Mouse (Mus musculus) thymus, postnatal 4 days (tissue): ENCODE results near the gene Mmp17.
"Not testable (repeated sequence)": the region's sequence is repeated elsewhere in the genome, so short reads cannot be mapped to it uniquely, and the experiment has no call there.

Experiments used
- DNase-seq: peaks from one replicate; pipeline ENCODE4 v3.0.0; 2021

Mmp17 gene

DNA sequence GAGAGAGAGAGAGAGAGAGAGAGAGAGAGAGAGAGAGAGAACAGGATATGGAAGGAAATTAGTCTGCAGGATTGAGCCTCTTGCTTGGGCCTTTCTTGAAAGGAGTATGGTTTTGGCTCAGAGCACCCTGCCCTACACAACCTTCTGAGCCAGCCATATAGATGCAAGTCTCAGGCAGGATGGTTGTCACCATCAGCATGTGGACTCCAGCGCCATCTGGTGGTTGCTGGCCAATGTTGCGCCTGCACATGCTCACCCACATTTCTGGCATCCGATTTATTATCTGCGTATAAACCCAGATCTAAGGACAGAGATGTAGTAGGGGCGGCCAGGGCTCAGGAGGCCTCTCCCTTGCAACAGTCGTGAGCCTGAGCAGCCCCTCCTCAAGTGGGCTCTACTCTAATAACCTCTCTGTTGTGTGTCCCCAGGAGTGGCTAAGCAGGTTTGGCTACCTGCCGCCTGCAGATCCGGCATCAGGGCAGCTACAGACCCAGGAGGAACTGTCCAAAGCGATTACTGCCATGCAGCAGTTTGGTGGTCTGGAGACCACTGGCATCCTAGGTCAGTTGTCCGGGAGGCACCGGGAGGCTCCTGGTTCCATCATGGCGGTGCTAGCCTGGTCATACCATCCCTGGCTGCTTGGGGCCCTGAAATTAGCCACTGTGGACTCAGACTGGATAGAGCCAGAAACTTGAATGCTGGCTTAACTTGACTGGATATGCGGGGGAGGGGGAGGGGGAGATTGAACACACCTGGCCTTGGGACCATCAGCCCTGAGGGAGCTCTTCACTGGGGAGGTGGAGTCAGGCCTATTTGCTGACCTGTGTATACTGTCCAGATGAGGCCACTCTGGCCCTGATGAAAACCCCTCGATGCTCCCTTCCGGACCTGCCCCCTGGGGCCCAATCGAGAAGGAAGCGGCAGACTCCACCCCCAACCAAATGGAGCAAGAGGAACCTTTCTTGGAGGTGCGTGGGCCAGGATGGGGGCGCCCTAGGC lies 10.4 kb downstream of the Mmp17 start:
- DNase-seq, result peak; percentile 95

DNA sequence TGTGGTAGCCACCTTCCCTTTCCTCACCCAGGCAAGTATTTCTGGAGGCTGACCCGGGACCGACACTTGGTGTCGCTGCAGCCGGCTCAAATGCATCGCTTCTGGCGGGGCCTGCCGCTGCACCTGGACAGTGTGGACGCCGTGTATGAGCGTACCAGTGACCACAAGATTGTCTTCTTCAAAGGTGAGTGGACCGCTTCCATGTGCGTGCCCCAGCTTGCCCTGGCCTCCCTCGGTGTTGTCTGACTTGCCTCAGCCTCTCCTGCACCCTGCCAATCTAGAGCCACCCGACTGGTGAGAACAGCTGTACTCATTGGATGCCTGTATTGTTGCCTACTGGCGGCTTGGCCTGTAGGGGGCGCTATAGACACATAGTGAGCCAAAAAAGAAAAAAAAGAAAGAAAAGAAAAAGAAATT lies 18.1 kb downstream of the Mmp17 start:
- peak; percentile 64 for DNase-seq

DNA sequence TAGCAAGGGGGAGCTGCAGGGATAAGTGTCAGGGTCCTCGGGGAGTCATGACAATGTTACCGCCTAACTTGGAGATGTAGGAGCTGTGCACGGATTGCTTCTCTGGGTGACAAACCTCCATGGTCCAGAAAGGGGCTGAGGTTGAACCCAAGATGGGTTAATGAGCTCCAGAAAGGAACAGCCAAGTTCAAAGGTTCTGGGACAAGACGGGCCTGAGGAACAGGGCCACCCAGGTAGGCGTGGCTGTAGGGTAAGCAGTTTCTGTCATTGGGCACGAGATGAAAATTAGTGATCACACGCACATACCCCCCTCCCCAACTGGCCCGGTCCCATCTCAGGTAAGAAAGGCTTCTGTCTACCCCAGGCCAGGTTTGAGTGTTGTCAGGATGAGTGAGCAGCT lies 23.5 kb downstream of the Mmp17 start:
- no peak for DNase-seq

DNA sequence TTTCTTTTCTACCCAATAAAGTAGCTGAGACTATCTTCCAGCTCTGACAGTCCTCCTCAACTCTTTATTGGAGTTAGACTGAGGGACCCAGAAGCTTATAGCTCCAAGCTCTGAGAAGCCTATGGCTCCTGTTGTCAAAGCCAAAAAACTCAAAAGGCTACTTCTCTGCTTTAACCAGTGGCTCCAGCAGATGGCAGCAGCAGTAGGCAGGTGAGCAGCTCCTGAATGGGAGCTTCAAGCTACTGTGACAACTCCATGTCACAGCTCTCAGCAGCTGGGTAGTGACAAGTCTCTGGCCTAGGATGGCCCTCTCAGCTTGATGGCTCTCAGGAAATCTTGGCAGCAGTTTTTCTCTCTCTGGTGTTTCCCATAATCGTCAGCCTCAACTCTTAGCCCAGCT lies 27.1 kb downstream of the Mmp17 start:
- peak; percentile 81 for DNase-seq

DNA sequence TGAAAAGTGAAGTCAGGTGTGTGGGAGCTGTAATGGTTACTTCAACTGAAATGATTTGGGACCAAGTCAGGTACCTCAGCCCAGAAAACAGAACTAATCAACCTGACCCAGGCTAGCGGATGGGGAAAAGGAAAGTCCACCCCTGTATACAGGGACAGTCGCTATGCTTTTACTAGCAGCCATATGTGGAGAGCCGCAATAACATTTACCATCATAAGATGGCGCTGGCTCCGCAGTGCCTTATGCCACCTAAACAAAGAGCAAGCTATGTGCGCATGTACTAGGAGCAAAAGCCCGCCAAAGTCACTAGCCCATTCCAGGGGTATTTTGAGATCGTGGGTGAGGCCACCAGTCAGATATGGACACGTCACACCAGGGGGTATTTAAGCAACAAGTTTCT lies 36.6 kb downstream of the Mmp17 start:
- DNase-seq, result not testable (repeated sequence)

DNA sequence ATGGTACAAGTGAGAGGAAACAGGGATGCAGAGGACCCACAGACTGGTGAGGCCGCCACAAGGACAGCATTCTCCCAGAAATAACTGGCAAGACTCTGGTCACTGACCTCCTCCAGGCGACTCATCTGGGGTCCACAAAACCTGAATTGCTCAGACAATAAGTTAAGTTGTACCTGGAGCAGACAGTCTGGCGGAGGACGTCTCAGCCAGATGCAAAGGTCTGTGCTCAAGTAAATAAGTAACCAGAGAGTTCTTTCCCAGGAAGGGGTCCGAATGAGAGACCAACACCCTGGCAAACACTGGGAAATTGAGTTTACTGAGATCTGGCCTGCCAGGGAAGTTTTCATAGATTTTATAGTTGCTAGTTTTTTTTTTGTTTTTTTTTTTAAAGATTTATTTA lies 37.4 kb downstream of the Mmp17 start:
- DNase-seq, result no peak

DNA sequence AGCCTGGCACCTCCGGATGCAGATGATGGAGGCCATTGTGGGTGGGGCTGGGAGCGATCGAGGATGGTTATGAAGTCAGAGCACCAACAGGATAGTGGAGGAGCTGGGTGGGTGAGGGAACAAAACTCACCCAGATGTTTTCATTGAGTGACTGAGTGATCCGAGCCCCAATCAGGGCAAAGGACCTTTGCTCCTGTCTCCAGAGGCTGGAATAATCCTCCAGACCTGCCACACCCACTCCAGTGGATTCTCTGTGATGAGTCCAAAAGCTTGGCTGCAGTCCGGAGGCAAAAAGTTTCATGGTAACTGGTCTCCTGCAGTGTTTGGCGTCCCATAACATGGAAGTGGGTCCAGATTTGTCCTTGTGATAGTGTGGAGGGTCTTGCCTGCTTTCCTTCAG lies 42.1 kb downstream of the Mmp17 start:
- DNase-seq, result no peak

DNA sequence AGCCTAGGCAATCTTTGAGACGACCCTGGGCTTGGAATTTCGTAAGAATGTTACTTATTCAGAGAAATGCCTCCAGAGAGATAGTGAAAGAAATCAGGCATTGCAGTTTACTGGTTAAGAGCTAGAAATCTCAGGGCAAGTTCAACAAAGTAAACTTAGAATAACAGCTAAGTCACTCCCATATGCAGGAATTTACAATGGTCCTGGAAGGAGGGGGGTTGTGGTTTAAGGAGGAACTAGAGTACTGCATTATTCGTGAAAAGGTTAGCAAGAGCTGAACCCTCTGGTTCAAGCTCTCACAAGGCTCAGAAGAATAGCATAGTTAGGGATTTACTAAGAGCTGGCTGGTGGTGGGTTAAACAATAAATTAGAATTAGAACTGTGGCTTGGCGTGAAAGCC lies 42.6 kb downstream of the Mmp17 start:
- not testable (repeated sequence) for DNase-seq

DNA sequence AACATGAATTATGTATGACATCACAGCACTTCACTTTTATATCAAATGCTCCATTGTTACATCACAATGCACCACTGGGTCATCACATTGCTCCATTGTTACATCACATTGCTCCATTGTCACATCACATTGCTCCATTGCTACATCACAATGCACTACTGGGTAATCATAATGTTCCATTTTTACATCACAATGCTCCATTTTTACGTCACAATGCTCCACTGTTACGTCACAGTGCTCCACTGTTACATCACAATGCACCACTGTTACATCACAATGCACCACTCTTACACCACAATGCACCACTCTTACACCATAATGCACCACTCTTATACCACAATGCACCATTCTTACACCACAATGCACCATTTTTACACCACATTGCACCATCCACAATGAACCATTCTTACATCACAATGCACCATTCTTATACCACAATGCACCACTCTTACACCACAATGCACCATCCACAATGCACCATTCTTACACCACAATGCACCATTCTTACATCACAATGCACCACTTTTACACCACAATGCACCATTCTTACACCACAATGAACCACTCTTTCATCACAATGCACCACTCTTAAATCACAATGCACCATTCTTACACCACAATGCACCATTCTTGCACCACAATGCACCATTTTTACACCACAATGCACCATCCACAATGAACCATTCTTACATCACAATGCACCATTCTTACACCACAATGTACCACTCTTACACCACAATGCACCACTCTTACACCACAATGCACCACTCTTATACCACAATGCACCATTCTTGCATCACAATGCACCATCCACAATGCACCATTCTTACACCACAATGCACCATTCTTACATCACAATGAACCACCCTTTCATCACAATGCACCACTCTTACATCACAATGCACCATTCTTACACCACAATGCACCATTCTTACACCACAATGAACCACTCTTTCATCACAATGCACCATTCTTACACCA lies 48.6 kb downstream of the Mmp17 start:
- not testable (repeated sequence) for DNase-seq

DNA sequence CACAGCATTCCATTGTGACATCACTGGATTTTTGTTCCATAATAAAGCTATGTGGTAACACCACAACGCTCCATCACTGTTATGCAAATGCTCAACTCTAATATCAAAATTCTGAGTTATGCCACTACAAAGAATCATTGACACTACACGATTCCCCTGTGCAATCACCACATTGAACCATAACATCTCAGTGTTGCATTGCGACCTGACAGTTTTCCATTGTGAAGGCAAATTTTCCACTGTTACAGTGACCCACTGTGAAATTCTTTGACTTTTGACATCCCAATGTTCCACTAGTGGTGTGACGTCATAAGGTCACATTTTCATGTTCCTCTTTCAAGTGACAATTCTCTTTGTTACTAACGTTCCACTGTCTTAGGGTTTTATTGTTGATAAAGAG lies 66.9 kb downstream of the Mmp17 start:
- DNase-seq, result no peak

DNA sequence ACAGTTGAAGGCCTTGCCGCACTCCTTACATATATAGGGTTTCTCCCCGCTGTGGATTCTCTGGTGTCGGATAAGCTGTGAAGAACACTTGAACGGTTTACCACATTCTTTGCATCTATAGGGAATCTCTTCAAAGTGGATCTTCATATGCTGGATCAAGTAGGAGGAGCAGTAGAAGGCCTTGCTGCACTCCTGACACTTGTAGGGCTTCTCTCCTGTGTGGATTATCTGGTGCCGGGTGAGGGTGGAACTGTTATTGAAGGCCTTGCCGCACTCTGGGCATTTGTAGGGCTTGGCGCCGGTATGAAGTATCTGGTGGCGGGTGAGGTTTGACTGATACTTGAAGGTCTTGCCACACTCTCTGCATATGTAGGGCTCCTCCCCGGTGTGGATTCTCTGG lies 73.0 kb downstream of the Mmp17 start:
- DNase-seq, result no peak

DNA sequence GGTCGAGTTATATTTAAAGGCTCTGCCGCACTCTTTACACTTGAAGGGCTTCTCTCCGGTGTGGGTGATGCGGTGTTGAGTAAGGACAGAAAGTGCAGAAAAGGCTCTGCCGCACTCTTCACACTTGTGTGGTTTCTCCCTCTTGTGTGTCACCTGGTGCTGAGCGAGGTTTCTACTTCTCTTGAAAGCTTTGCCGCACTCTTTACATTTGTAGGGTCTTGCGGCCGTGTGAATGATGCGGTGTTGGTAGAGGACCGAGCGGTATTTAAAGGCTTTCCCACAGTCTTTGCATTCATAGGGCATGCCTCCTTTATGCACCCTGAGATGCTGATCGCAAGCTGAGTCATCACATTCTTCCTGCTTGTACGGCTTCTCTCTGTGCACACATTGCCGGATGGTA lies 74.0 kb downstream of the Mmp17 start:
- DNase-seq, result no peak
